Mouse (Mus musculus): ENCODE results near the gene Mtmr10. TPM values are rescaled to one million over a fixed set of nuclear protein-coding genes. Genes with fewer than 3 reads are reported as not detected.
A peak's percentile ranks its signal among the peaks of the same experiment; 100 is the strongest.

Gene Mtmr10
- 10 to 100 TPM; 17.6 to 22.5 TPM for total RNA-seq (2021)

- peak; percentile 97 to 98 for DNase-seq
Observed at GRCm38 (mm10) chr7:64287414-64288091, at the start of gene Mtmr10. TSS of gene Mtmr10 (plus strand) at chr7:64287653.

- peak in 1 of 2 experiments; percentile 15 for DNase-seq
Observed at GRCm38 (mm10) chr7:64237747-64238146, 49.7 kb upstream of the Mtmr10 start.

GRCm38 (mm10) chr7:64238410-64239086 lies 48.9 kb upstream of the Mtmr10 start:
- DNase-seq: no peak

GRCm38 (mm10) chr7:64239138-64239805 lies 48.2 kb upstream of the Mtmr10 start:
- DNase-seq: no peak

GRCm38 (mm10) chr7:64239806-64240315 lies 47.6 kb upstream of the Mtmr10 start:
- no peak for DNase-seq

- DNase-seq: no peak
Observed at GRCm38 (mm10) chr7:64242424-64242823, 45.0 kb upstream of the Mtmr10 start.

GRCm38 (mm10) chr7:64244371-64244770 lies 43.1 kb upstream of the Mtmr10 start:
- no peak for DNase-seq

GRCm38 (mm10) chr7:64246713-64247112 lies 40.7 kb upstream of the Mtmr10 start:
- DNase-seq: no peak

GRCm38 (mm10) chr7:64248352-64248751 lies 39.1 kb upstream of the Mtmr10 start:
- DNase-seq: no peak

- no peak for DNase-seq
Observed at GRCm38 (mm10) chr7:64249715-64250114, 37.7 kb upstream of the Mtmr10 start.

GRCm38 (mm10) chr7:64250417-64250816 lies 37.0 kb upstream of the Mtmr10 start:
- no peak for DNase-seq

GRCm38 (mm10) chr7:64253736-64254135 lies 33.7 kb upstream of the Mtmr10 start:
- no peak for DNase-seq

GRCm38 (mm10) chr7:64265502-64266279 lies 21.8 kb upstream of the Mtmr10 start:
- no peak for DNase-seq

- no peak for DNase-seq
Observed at GRCm38 (mm10) chr7:64266587-64266986, 20.9 kb upstream of the Mtmr10 start.

- DNase-seq: no peak
Observed at GRCm38 (mm10) chr7:64271926-64272325, 15.5 kb upstream of the Mtmr10 start.

GRCm38 (mm10) chr7:64275518-64275917 lies 11.9 kb upstream of the Mtmr10 start:
- DNase-seq: no peak

GRCm38 (mm10) chr7:64276921-64277320 lies 10.5 kb upstream of the Mtmr10 start:
- DNase-seq: no peak

- DNase-seq: no peak
Observed at GRCm38 (mm10) chr7:64278526-64278925, 8.9 kb upstream of the Mtmr10 start.

GRCm38 (mm10) chr7:64279548-64279947 lies 7.9 kb upstream of the Mtmr10 start:
- DNase-seq: no peak

- no peak for DNase-seq
Observed at GRCm38 (mm10) chr7:64286566-64286965, 887 bp upstream of the Mtmr10 start.

GRCm38 (mm10) chr7:64289416-64289815 lies 2.0 kb downstream of the Mtmr10 start:
- DNase-seq: no peak

GRCm38 (mm10) chr7:64290431-64290830 lies 3.0 kb downstream of the Mtmr10 start:
- no peak for DNase-seq

GRCm38 (mm10) chr7:64291722-64292121 lies 4.3 kb downstream of the Mtmr10 start:
- no peak for DNase-seq

Data from layer of hippocampus, postnatal 36 days (tissue).